Mouse (Mus musculus) liver, embryonic 12.5 days (tissue): Measurements from ENCODE around the gene Tap2. TPM values are rescaled to one million over a fixed set of nuclear protein-coding genes. Genes with fewer than 3 reads are reported as not detected.

Experiments used
- ATAC-seq: fragments of 200-750 bp; cut with Nextera tagmentation; 2 replicates; pipeline ENCODE4 v1.8.0; 2017; ENCODE audit warnings: moderate number of reproducible peaks, mild to moderate bottlenecking, moderate library complexity
- H3K27ac ChIP-seq: fragments of 300-500 bp; sonication (generic); 2 replicates; pipeline ENCODE4 v1.5.1; 2016; ENCODE audit warnings: mild to moderate bottlenecking
- H3K27me3 ChIP-seq: fragments of 300-500 bp; sonication (generic); replicated peaks from 2 replicates; pipeline ENCODE4 v1.6.1; 2016; ENCODE audit warnings: mild to moderate bottlenecking, moderate library complexity
- H3K36me3 ChIP-seq: fragments of 300-500 bp; sonication (generic); 2 replicates; pipeline ENCODE4 v1.6.1; 2016; ENCODE audit warnings: mild to moderate bottlenecking, moderate library complexity
- H3K4me1 ChIP-seq: fragments of 300-500 bp; sonication (generic); 2 replicates; pipeline ENCODE4 v1.6.1; 2016
- H3K4me2 ChIP-seq: fragments of 300-500 bp; sonication (generic); 2 replicates; pipeline ENCODE4 v1.6.1; 2016; ENCODE audit warnings: mild to moderate bottlenecking, moderate library complexity
- H3K4me3 ChIP-seq: fragments of 300-500 bp; sonication (generic); 2 replicates; pipeline ENCODE4 v1.5.1; 2016; ENCODE audit warnings: mild to moderate bottlenecking, moderate library complexity
- H3K9ac ChIP-seq: fragments of 300-500 bp; sonication (generic); 2 replicates; pipeline ENCODE4 v1.6.1; 2016; ENCODE audit warnings: mild to moderate bottlenecking, moderate library complexity
- H3K9me3 ChIP-seq: fragments of 300-500 bp; sonication (generic); replicated peaks from 2 replicates; pipeline ENCODE4 v1.6.1; 2016; ENCODE audit warnings: mild to moderate bottlenecking, moderate library complexity
- WGBS: fragments of 180-500 bp; shearing (Covaris S2); methylation state at CpG from one replicate; pipeline ENCODE4 v1.1.7; 2016; ENCODE audit not compliant: insufficient replicate concordance; 5-methylcytosine and 5-hydroxymethylcytosine counted together
- polyA plus RNA-seq: library from polyadenylated mRNA; unstranded; fragments of >200 nt; fragmentation: Nextera tagmentation; extraction: Ambion mirVana; gene quantifications from 2 replicates; pipeline ENCODE4 v1.2.1, GENCODE M21; 2016

The Tap2 gene
- polyA plus RNA-seq, 1 experiment from 2014 or later = 6.9 TPM

GRCm38 (mm10) chr17:34179913-34180859, 23.1 kb upstream of the Tap2 start:
- ATAC-seq = no peak
- Histone ChIP-seq H3K4me3 (no peak overlapping the region), H3K4me1 (peaks cover 5% of the 10 kb centered on the region; the same call in 1 of the 2 replicates), H3K9ac (no peak overlapping the region), H3K36me3 (no peaks in the 10 kb centered on the region), H3K9me3 (peaks cover 13% of the 10 kb centered on the region; the same call in 1 of the 2 replicates), H3K27me3 (peaks cover 19% of the 10 kb centered on the region), H3K4me2 (no peak overlapping the region), H3K27ac (no peak overlapping the region)
- WGBS = 54% methylated on average over 13 of the region's 13 CpGs

GRCm38 (mm10) chr17:34183564-34184219, 19.6 kb upstream of the Tap2 start:
- H3K27ac ChIP-seq = no peak overlapping the region
- ATAC-seq = no peak
- 52% methylated on average over 15 of the region's 15 CpGs for WGBS
- no peaks in the 10 kb centered on the region for H3K9me3 ChIP-seq
- H3K4me3 ChIP-seq = no peak overlapping the region
- no peak overlapping the region for H3K4me2 ChIP-seq
- H3K27me3 ChIP-seq = peaks cover 53% of the 10 kb centered on the region
- no peaks in the 10 kb centered on the region for H3K36me3 ChIP-seq
- no peak overlapping the region for H3K9ac ChIP-seq
- H3K4me1 ChIP-seq = peaks cover 25% of the 10 kb centered on the region

- no peak overlapping the region for H3K9ac ChIP-seq
- H3K9me3 ChIP-seq = no peaks in the 10 kb centered on the region
- WGBS = 75% methylated on average over 9 of the region's 9 CpGs
- H3K27me3 ChIP-seq = peaks cover 71% of the 10 kb centered on the region
- ATAC-seq = no peak
- no peaks in the 10 kb centered on the region for H3K36me3 ChIP-seq
- no peak overlapping the region for H3K27ac ChIP-seq
- H3K4me1 ChIP-seq = peaks cover 25% of the 10 kb centered on the region
- no peak overlapping the region for H3K4me3 ChIP-seq
- H3K4me2 ChIP-seq = no peak overlapping the region
Observed at GRCm38 (mm10) chr17:34185526-34185925, 17.8 kb upstream of the Tap2 start.

GRCm38 (mm10) chr17:34186885-34187260, 16.5 kb upstream of the Tap2 start:
- H3K27ac ChIP-seq = no peak overlapping the region
- peak overlapping the region; percentile 62 for H3K9ac ChIP-seq
- WGBS = 4% methylated on average over 14 of the region's 14 CpGs
- H3K4me2 ChIP-seq = peak overlapping the region; percentile 88
- H3K36me3 ChIP-seq = no peaks in the 10 kb centered on the region
- no peaks in the 10 kb centered on the region for H3K9me3 ChIP-seq
- peak overlapping the region; percentile 60 for H3K4me3 ChIP-seq
- H3K27me3 ChIP-seq = peaks cover 85% of the 10 kb centered on the region
- H3K4me1 ChIP-seq = peaks cover 25% of the 10 kb centered on the region
- ATAC-seq = peak; percentile 19; the same call in 1 of the 2 replicates

GRCm38 (mm10) chr17:34187261-34187916, 15.9 kb upstream of the Tap2 start, which contains the start of the genes Tap1 and Psmb9:
Gene Tap1 (plus strand): TSS chr17:34187553.
Gene Psmb9 (minus strand): TSS chr17:34187764.
- peaks cover 90% of the 10 kb centered on the region for H3K27me3 ChIP-seq
- ATAC-seq = peak; percentile 87
- H3K9ac ChIP-seq = peak within 1 kb of the TSS; percentile 62
- no peak within 1 kb of the TSS for H3K27ac ChIP-seq
- peak within 1 kb of the TSS; percentile 60 for H3K4me3 ChIP-seq
- WGBS = under 1% methylated on average over 46 of the region's 46 CpGs
- H3K4me1 ChIP-seq = peaks cover 25% of the 10 kb centered on the region
- H3K9me3 ChIP-seq = no peaks in the 10 kb centered on the region
- H3K4me2 ChIP-seq = peak within 1 kb of the TSS; percentile 88
- no peaks in the 10 kb centered on the region for H3K36me3 ChIP-seq

- H3K27me3 ChIP-seq = peaks cover 96% of the 10 kb centered on the region
- H3K36me3 ChIP-seq = no peaks in the 10 kb centered on the region
- H3K4me2 ChIP-seq = peak overlapping the region; percentile 88
- H3K9me3 ChIP-seq = no peaks in the 10 kb centered on the region
- ATAC-seq = peak; percentile 6; the same call in 1 of the 2 replicates
- 2% methylated on average over 20 of the region's 20 CpGs for WGBS
- H3K4me3 ChIP-seq = peak overlapping the region; percentile 60
- no peak overlapping the region for H3K27ac ChIP-seq
- H3K4me1 ChIP-seq = peaks cover 25% of the 10 kb centered on the region
- peak overlapping the region; percentile 62 for H3K9ac ChIP-seq
Observed at GRCm38 (mm10) chr17:34188010-34188409, 15.3 kb upstream of the Tap2 start.

GRCm38 (mm10) chr17:34188986-34189385, 14.3 kb upstream of the Tap2 start:
- Histone ChIP-seq H3K4me1 (peaks cover 22% of the 10 kb centered on the region), H3K4me2 (no peak overlapping the region), H3K36me3 (no peaks in the 10 kb centered on the region), H3K27me3 (peaks cover 98% of the 10 kb centered on the region), H3K9ac (no peak overlapping the region), H3K27ac (no peak overlapping the region), H3K4me3 (no peak overlapping the region), H3K9me3 (no peaks in the 10 kb centered on the region)
- 58% methylated on average over 6 of the region's 6 CpGs for WGBS
- ATAC-seq = no peak

- Histone ChIP-seq H3K4me3 (no peak overlapping the region), H3K27me3 (peaks cover 98% of the 10 kb centered on the region), H3K9ac (no peak overlapping the region), H3K36me3 (no peaks in the 10 kb centered on the region), H3K4me2 (no peak overlapping the region), H3K9me3 (no peaks in the 10 kb centered on the region), H3K27ac (no peak overlapping the region), H3K4me1 (peaks cover 22% of the 10 kb centered on the region)
- no peak for ATAC-seq
- WGBS = 23% methylated on average over 16 of the region's 16 CpGs
Observed at GRCm38 (mm10) chr17:34192852-34193251, 10.5 kb upstream of the Tap2 start.

- no peak overlapping the region for H3K4me2 ChIP-seq
- H3K4me1 ChIP-seq = peaks cover 23% of the 10 kb centered on the region
- H3K27me3 ChIP-seq = peaks cover 98% of the 10 kb centered on the region
- ATAC-seq = no peak
- no peaks in the 10 kb centered on the region for H3K36me3 ChIP-seq
- H3K27ac ChIP-seq = no peak overlapping the region
- WGBS = 41% methylated on average over 8 of the region's 8 CpGs
- no peak overlapping the region for H3K4me3 ChIP-seq
- H3K9ac ChIP-seq = no peak overlapping the region
- H3K9me3 ChIP-seq = no peaks in the 10 kb centered on the region
Observed at GRCm38 (mm10) chr17:34193468-34193867, 9.9 kb upstream of the Tap2 start.

GRCm38 (mm10) chr17:34194723-34195122, 8.6 kb upstream of the Tap2 start:
- 77% methylated on average over 4 of the region's 4 CpGs for WGBS
- H3K27me3 ChIP-seq = peaks cover 98% of the 10 kb centered on the region

GRCm38 (mm10) chr17:34196491-34196890, 6.8 kb upstream of the Tap2 start:
- Histone ChIP-seq H3K9me3 (no peaks in the 10 kb centered on the region), H3K4me2 (0 out of 2 replicates have a peak overlapping the region, but pooled peaks have one; percentile 64), H3K4me1 (peaks cover 25% of the 10 kb centered on the region), H3K9ac (no peak overlapping the region), H3K27me3 (peaks cover 92% of the 10 kb centered on the region), H3K36me3 (no peaks in the 10 kb centered on the region), H3K4me3 (no peak overlapping the region), H3K27ac (no peak overlapping the region)
- ATAC-seq = no peak
- 14% methylated on average over 12 of the region's 12 CpGs for WGBS

More at GRCm38 (mm10) chr17:34194723-34195122, 8.6 kb upstream of the Tap2 start:
- no peaks in the 10 kb centered on the region for H3K9me3 ChIP-seq
- no peak for ATAC-seq
- H3K36me3 ChIP-seq = no peaks in the 10 kb centered on the region
- no peak overlapping the region for H3K27ac ChIP-seq
- H3K4me1 ChIP-seq = peaks cover 25% of the 10 kb centered on the region
- no peak overlapping the region for H3K9ac ChIP-seq
- H3K4me2 ChIP-seq = no peak overlapping the region
- no peak overlapping the region for H3K4me3 ChIP-seq
